Mouse (Mus musculus) bone marrow macrophage, adult 2 months (primary cell): ENCODE results near the gene Olfr1442.

Experiments
- CTCF ChIP-seq: IDR thresholded peaks from 2 replicates; pipeline ENCODE4 v1.5.1; 2012; ENCODE audit warnings: low read depth, mild to moderate bottlenecking, low read length, moderate library complexity
- POLR2A ChIP-seq: IDR thresholded peaks from 2 replicates; pipeline ENCODE4 v1.6.1; 2012; ENCODE audit warnings: mild to moderate bottlenecking, low read depth, low read length, borderline replicate concordance

DNA sequence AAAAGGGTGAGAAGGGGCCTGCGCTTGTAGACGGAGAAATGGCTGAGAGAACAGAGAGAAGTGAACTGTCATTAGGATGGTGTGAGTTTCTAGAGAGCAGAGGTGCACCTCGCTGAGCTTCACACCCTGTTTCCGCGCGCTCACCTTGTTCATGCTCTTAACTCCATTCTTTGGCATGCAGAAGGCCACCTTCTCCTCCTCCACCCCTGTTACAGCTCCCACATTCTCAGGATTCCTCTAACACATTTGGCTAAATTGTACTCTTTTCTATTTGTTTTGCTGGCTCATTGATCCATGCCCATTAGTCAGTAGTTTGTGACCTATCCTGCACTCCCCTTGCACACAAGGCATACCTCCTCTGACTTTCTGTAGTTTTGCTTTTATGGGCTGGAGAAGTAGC lies 49.0 kb downstream of the Olfr1442 start:
- TF ChIP-seq CTCF (no peak), POLR2A (no peak)
